Mouse (Mus musculus) spleen, adult 2 months (tissue): ENCODE measurements at regions not wholly inside any gene's neighbourhood (a gene's known extent, or its start where the extent isn't known, plus 50 kb on each side); places are given as distances from the start of the nearest gene placed in this dataset.

ENCODE experiments used
- DNase-seq, 2 experiments: peaks; one replicate each; pipeline versions ENCODE4 v3.0.0 to v3.0.0-alpha.2; 2012 to 2021; ENCODE audit warnings: low spot score in 2 of 2, low read depth in 1 of 2
- H3K27ac ChIP-seq: fragments of 200-500 bp; 2 replicates; pipeline ENCODE4 v1.5.1; 2012; ENCODE audit warnings: low read length, inconsistent platforms; ENCODE audit not compliant: insufficient read depth
- H3K27me3 ChIP-seq: fragments of 200-500 bp; 2 replicates; pipeline ENCODE4 v1.6.1; 2012; ENCODE audit warnings: mild to moderate bottlenecking, moderate library complexity, low read length, inconsistent platforms; ENCODE audit not compliant: control insufficient read depth, insufficient read depth
- H3K36me3 ChIP-seq: fragments of 200-500 bp; 2 replicates; pipeline ENCODE4 v1.6.1; 2012; ENCODE audit warnings: mild to moderate bottlenecking, low read length, inconsistent platforms; ENCODE audit not compliant: control insufficient read depth, insufficient read depth
- H3K4me1 ChIP-seq: fragments of 200-500 bp; 2 replicates; pipeline ENCODE4 v1.6.1; 2011; ENCODE audit warnings: inconsistent platforms; ENCODE audit not compliant: control insufficient read depth, insufficient read depth, insufficient read length
- H3K4me3 ChIP-seq: fragments of 200-500 bp; 2 replicates; pipeline ENCODE4 v1.5.1; 2011; ENCODE audit warnings: mild to moderate bottlenecking, inconsistent platforms; ENCODE audit not compliant: insufficient read depth, insufficient read length; ENCODE audit errors: extremely low read depth
- CTCF ChIP-seq: fragments of 200-500 bp; IDR thresholded peaks from 2 replicates; pipeline ENCODE4 v1.5.1; 2011; ENCODE audit warnings: mild to moderate bottlenecking, inconsistent platforms; ENCODE audit not compliant: insufficient read depth, insufficient read length, insufficient replicate concordance; ENCODE audit errors: extremely low read depth
- POLR2A ChIP-seq: fragments of 200-500 bp; IDR thresholded peaks from 2 replicates; pipeline ENCODE4 v1.6.1; 2011; ENCODE audit warnings: low read depth, low read length, inconsistent platforms
- WGBS: fragments of 180-500 bp; shearing (Covaris S2); methylation state at CpG from one replicate; pipeline ENCODE4 v1.1.7; 2018; 5-methylcytosine and 5-hydroxymethylcytosine counted together

DNA sequence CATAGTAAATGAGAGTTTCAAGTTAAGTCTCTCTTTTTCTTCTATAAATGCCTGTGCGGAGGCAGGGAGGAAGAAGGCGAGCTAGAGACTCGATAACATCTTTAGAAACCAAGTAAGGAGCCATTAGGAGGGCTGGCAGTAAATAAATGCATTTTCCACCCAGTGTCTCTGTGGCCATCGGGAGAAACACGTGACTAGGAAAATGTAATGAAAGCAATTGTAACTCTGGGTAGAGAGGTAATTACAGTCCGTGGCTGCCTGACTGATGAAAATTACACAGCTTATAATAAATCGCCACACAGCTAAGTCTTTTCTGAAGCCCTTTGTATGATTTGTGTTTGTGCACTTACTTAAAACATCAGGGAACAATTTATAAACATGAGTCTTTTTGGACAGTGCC, 77.4 kb upstream of the Cox10 start:
- no peak for TF ChIP-seq CTCF
- no peak for TF ChIP-seq POLR2A
- no peak for DNase-seq
- no peak overlapping the region for H3K27ac ChIP-seq
- no peaks in the 10 kb centered on the region for H3K27me3 ChIP-seq
- WGBS: 86% methylated on average over 7 of the region's 7 CpGs
- no peak overlapping the region for H3K4me3 ChIP-seq
- H3K4me1 ChIP-seq: no peaks in the 10 kb centered on the region
- H3K36me3 ChIP-seq: no peaks in the 10 kb centered on the region

DNA sequence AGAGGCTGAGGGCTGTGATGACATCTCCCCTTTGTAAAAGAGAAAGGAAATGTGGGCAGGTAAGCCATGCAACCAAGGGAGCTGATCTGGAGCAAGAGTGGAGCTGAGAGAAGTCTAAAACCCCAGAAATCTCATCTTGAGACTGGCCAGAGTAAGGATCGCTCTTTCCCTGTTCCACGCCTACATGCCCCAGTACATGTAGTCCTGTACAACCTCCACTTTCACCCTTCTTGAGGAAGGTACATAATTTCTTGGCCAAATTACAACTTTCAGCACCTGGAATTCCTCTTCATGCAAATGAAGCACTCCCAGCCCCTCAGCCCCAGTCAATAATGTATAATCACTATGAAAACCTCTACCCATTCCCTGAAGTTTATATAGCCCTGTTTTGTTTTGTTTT, 60.2 kb upstream of the Cox10 start:
- no peak overlapping the region for H3K27ac ChIP-seq
- DNase-seq: no peak
- H3K27me3 ChIP-seq: no peaks in the 10 kb centered on the region
- 96% methylated on average over 2 of the region's 2 CpGs for WGBS
- TF ChIP-seq CTCF: no peak
- no peak for TF ChIP-seq POLR2A
- no peak overlapping the region for H3K4me3 ChIP-seq
- no peaks in the 10 kb centered on the region for H3K36me3 ChIP-seq
- no peaks in the 10 kb centered on the region for H3K4me1 ChIP-seq

DNA sequence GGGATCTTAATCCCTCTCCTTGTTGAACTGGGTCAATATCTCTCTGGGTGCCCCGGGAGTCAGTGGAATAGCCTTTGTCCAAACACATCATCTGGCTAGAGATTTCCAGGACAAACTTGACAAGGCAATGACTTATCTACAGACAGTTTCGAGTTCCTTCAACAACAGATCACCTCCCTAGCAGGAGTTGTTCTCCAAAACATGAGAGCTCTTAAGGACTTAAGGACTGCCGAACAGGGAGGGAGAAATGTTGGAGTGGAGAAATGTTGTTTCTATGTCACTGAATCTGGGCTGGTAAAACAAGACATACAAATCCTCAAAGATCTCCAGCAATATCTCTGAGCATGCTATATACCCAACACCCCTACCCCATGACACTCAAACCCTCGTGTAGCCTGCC, 59.7 kb upstream of the Cox10 start:
- H3K4me1 ChIP-seq: no peaks in the 10 kb centered on the region
- no peak overlapping the region for H3K4me3 ChIP-seq
- DNase-seq: no peak
- TF ChIP-seq POLR2A: no peak
- TF ChIP-seq CTCF: no peak
- WGBS: 71% methylated on average over 4 of the region's 4 CpGs
- H3K36me3 ChIP-seq: no peaks in the 10 kb centered on the region
- no peak overlapping the region for H3K27ac ChIP-seq
- no peaks in the 10 kb centered on the region for H3K27me3 ChIP-seq

DNA sequence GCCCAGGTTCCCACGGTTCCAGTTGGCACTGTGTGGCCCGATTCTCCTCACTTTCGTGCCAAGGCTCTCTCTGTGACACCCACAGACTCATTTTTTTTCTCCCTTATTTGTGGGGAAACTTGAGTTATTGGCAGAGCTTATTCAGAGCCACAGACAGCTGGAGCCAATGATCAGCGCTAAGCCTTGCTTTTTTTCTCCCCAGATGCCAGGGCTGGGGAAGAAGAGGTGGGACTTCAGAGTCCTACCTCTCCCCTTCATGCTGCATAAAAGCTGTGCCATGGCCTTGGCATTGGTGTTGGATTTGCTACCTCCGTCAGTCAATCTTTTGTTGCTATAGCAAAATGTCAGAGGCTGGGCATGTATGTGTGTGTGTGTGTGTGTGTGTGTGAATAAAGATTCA, 56.5 kb upstream of the Cox10 start:
- WGBS: 90% methylated on average over 5 of the region's 5 CpGs
- Histone ChIP-seq H3K4me1 (no peaks in the 10 kb centered on the region), H3K4me3 (no peak overlapping the region), H3K27ac (no peak overlapping the region), H3K36me3 (no peaks in the 10 kb centered on the region), H3K27me3 (no peaks in the 10 kb centered on the region)
- no peak for DNase-seq
- TF ChIP-seq CTCF: no peak
- TF ChIP-seq POLR2A: no peak

DNA sequence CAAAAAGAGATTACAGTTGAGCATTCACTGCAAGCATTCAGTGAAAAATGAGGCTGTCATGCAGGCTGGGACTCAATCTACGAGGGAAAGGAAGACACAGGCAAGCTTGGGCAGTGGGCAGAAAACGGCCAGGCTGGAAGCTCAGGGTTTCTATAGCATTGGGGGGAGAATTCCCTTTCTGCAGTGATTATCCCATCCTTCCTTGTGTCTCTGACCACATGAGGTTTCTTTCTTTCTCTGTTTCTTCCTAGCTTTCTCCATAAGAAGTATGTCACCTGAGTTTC, 56.0 kb upstream of the Cox10 start:
- 75% methylated on average over 2 of the region's 2 CpGs for WGBS
- H3K27ac ChIP-seq: no peak overlapping the region
- DNase-seq: no peak
- no peak overlapping the region for H3K4me3 ChIP-seq
- no peaks in the 10 kb centered on the region for H3K36me3 ChIP-seq
- TF ChIP-seq POLR2A: no peak
- H3K4me1 ChIP-seq: no peaks in the 10 kb centered on the region
- no peaks in the 10 kb centered on the region for H3K27me3 ChIP-seq

DNA sequence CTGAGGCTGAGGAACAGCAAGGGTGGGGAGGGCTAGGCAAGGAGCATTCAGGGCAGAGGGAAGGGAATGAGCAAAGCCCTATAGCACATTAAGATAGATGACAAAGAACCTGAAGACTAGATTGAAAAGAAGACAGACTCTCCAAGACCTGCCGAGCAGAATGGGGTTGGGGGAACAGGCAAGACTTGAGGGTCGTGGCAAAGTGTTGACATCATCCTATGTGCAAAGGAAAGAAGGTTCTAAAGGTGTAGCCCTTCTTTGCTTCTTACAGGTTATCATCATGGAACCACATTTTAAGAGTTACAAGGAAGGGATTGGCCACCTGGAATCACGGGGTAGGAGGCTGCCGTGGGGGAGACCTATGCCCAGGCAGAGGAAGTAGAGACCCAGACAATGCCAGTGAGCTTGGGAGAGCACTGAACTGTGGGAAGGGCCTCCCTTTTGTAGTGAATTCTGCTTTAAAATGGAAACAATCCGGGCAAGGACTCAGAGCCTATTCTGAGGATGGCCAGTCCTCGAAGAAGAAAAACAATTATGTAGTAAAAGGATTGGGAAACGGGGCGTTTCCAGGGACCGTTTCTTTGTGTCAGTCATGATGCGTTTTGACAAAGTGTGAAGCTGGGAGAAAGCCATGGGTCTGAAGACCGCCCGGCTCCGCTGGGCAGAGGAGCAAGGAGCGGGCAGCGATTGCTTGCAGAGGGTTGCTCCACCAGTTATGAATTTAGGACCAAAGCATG, 55.5 kb upstream of the Cox10 start:
- TF ChIP-seq CTCF: no peak
- no peak for TF ChIP-seq POLR2A
- Histone ChIP-seq H3K27ac (no peak overlapping the region), H3K4me1 (no peaks in the 10 kb centered on the region), H3K36me3 (no peaks in the 10 kb centered on the region), H3K27me3 (no peaks in the 10 kb centered on the region), H3K4me3 (no peak overlapping the region)
- DNase-seq: no peak
- 85% methylated on average over 15 of the region's 15 CpGs for WGBS
